Mouse (Mus musculus): ENCODE data around the gene Adgrl4. TPM values are rescaled to one million over a fixed set of nuclear protein-coding genes. Genes with fewer than 3 reads are reported as not detected.

Gene Adgrl4
- polyA plus RNA-seq (2017; shearing (Covaris generic)) = not detected

GRCm38 (mm10) chr3:151437693-151438092 is at the start of gene Adgrl4:
Adgrl4 (plus strand) TSS chr3:151437887.
- no peak for ATAC-seq

DNA sequence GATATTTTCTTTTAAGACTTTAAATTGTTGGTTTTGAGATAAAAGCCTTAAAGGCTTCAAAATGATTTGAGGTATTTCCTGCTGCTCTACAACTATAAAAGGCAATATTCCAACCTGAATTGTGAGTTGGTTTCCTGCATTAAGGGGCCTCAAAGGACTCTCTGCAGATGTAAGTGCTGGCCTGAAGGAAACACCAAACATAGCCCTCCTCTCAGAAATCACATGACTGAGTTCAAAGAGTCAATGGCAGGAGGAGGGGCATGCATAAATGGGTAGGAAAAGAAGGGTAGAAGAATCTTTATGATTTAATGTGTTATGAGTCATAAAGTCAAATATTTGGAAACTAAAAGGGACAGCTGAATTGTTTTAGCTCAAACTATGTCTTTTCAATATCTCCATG is 46.8 kb upstream of the Adgrl4 start:
- ATAC-seq = no peak

DNA sequence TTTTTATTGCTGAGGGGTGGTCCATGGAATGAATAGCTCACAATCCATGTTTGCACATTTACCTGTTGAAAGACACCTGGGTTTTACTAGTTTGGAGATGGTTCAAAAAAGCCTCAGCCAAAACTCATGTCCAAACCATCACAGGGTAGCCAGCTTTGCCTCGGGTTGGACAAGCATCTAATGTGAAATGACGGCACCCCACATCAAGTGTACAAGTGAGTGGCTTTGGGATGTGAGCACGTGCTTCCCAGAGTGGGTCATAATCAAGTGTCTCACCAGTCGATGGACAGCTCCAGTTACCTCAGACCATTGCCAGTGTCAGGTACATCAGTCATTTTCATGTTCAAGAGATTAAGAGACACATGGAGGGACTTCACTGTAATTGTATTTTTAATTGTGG is 44.8 kb upstream of the Adgrl4 start:
- ATAC-seq = no peak

DNA sequence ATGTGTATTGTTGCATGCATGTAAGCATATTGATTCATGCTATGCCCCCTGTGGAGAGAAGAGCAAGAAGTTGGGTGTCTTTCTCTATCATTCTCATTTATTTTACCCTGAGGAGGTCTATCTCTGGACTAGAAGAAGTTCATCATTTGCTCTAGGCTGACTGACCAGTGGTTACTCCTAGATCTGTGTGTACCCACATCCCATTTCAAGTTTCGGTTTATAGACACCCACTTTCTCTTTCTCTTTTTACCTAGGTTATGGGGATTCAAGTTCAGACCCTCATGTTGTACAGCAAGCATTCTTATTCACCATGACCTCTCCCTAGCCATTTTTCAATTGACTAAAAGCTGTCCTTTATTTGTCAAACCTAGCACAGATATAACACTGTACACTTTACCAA is 44.4 kb upstream of the Adgrl4 start:
- ATAC-seq = no peak

- no peak for ATAC-seq
Observed at GRCm38 (mm10) chr3:151399270-151399669, 38.4 kb upstream of the Adgrl4 start.

- ATAC-seq = no peak
Observed at GRCm38 (mm10) chr3:151411031-151411430, 26.7 kb upstream of the Adgrl4 start.

- no peak for ATAC-seq
Observed at GRCm38 (mm10) chr3:151411488-151411887, 26.2 kb upstream of the Adgrl4 start.

DNA sequence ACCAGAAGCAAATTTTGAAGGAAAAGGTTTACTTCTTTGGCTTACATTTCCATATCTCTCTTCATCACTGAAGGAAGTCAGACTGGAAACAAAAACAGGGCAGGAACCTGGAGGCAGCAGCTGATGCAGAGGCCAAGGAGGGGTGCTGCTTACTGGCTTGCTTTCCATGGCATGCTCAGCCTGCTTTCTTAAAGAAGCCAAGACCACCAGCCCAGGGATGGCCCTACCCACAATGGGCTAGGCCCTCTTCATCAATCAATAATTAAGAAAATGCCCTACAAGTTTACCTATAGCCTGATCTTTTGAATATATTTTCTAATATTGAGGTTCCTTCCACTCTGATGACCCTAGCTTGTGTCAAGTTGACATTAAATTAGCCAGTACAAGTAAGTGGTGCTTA is 20.8 kb upstream of the Adgrl4 start:
- no peak for ATAC-seq

DNA sequence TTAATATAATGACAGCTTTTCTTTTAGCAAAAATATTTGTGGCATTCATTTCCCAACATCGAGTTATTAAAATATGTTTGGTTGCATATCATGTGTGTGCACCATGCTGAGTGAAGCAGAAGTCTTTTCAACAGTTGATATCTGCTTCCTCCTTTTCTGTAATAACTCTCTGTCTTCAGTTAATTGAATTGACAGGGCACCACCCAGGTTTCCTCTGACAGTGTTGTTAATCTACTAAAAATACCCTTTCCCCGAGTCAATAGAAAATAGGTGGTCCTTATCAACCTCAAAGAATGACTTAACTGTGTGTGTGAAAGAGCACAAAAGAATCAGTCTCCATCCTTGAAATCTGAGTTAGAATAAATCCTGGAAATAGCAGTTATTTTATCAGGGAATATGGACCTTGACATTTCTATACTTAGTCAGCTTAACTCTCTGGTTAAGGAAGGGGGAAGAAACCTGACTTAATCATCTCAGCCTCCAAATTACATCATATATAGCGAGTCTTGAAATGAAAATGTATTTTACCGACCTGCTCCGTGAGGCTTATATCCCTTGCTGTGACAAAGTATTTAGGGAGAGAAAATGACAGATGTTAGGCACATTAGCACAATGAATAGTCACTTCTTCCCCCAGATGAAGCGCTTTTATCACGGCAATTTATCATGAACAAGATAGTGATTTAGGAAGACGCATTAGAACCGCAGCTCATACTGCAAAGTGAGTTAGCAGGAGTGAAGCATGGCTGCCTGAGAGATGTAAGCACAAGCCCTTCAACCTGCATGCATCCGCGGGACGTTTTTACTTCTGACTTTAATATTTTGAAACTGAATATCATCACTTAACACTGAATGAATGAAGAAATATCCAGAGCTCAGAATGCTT is 19.8 kb upstream of the Adgrl4 start:
- ATAC-seq = no peak

GRCm38 (mm10) chr3:151424326-151425207 is 13.1 kb upstream of the Adgrl4 start:
- no peak for ATAC-seq

- ATAC-seq = no peak
Observed at GRCm38 (mm10) chr3:151430106-151430505, 7.6 kb upstream of the Adgrl4 start.

DNA sequence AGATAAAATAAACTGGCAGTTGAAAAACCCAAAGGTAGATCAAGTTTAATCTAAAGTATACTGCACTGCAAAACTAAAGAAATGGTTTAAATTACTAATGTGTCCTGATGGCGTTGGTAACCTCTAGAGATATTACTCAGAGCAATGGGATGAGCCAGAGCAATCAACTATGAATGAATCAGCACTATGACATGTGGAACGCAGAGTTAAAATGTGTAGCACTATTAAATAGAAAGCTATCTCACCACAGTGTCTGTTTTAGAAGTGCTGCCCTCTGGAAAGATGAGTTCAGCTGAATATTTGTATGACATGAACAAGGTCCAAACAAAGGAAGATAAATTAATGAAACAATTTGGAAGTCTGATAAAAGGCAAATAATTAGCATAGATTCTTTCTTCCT is 6.2 kb upstream of the Adgrl4 start:
- ATAC-seq = no peak

GRCm38 (mm10) chr3:151438364-151438763 is 677 bp downstream of the Adgrl4 start:
- ATAC-seq = no peak

- no peak for ATAC-seq
Observed at GRCm38 (mm10) chr3:151439976-151440375, 2.3 kb downstream of the Adgrl4 start.

GRCm38 (mm10) chr3:151442026-151442425 is 4.3 kb downstream of the Adgrl4 start:
- no peak for ATAC-seq

- no peak for ATAC-seq
Observed at GRCm38 (mm10) chr3:151443486-151443885, 5.8 kb downstream of the Adgrl4 start.

GRCm38 (mm10) chr3:151444284-151444683 is 6.6 kb downstream of the Adgrl4 start:
- no peak for ATAC-seq

DNA sequence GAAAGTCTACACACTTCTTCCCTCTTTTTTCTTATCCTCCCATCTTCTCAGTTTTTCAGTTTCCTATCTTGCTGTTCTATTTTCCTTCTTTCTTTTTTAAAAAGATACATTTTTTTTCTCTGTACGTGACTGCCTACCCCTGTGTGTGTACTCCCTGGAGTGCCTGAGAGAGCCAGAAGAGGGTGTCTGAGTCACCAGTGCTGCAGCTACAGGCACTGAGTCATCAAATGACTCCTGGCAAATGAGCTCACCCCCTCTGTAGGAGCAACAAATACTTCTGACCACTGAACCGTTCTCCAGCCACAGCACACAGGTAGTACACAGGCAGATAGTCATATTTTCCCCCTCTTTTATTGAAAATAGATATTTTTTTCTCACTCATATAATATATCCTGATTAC is 8.2 kb downstream of the Adgrl4 start:
- ATAC-seq = no peak

- no peak for ATAC-seq
Observed at GRCm38 (mm10) chr3:151454985-151455701, 17.5 kb downstream of the Adgrl4 start.

GRCm38 (mm10) chr3:151459430-151460190 is 21.9 kb downstream of the Adgrl4 start:
- no peak for ATAC-seq

GRCm38 (mm10) chr3:151465215-151465614 is 27.5 kb downstream of the Adgrl4 start:
- no peak for ATAC-seq

DNA sequence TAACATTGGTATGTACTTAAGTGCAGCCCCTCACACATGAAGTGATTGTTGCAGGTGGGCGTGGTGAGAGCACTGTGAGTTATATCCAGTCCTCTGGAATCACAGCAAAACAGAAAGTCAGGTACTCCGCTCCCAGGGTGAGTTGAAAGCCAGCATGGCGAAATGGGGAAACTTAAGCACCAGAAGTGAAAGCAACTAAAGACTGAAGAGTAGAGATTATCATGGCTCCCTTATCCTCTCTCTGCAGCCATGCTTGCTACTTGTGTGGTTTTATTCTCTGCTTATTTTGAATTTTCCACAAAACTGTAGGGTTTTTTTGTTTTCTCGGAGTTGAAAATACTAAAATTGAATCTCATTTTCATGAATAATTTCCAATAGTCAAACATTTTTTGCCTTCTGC is 51.2 kb downstream of the Adgrl4 start:
- no peak for ATAC-seq

Measured in inflammation-experienced regulatory T-cells, adult 6 months (primary cell).